Mouse (Mus musculus): Measurements from ENCODE around the gene Tmem201. TPM values are rescaled to one million over a fixed set of nuclear protein-coding genes. Genes with fewer than 3 reads are reported as not detected.

Tmem201 gene
- polyA plus RNA-seq, 1 experiment from 2014 or later: 13.8 TPM

GRCm38 (mm10) chr4:149690828-149691280 lies 47.0 kb downstream of the Tmem201 start:
- H3K9ac ChIP-seq: no peak overlapping the region; the same call in 1 of the 2 replicates
- 31% methylated on average over 8 of the region's 8 CpGs for WGBS (ENCODE audit: insufficient replicate concordance)
- H3K36me3 ChIP-seq: no peaks in the 10 kb centered on the region
- H3K4me1 ChIP-seq: peaks cover 30% of the 10 kb centered on the region
- peak overlapping the region; percentile 42 for H3K4me2 ChIP-seq
- H3K9me3 ChIP-seq (replicated peaks): no peaks in the 10 kb centered on the region
- H3K27ac ChIP-seq: peak overlapping the region; percentile 61
- H3K4me3 ChIP-seq: no peak overlapping the region
- H3K27me3 ChIP-seq (replicated peaks): no peaks in the 10 kb centered on the region
- ATAC-seq: peak; percentile 77

GRCm38 (mm10) chr4:149689822-149690700 lies 47.8 kb downstream of the Tmem201 start:
- no peaks in the 10 kb centered on the region for H3K9me3 ChIP-seq (replicated peaks)
- H3K36me3 ChIP-seq: no peaks in the 10 kb centered on the region
- ATAC-seq: no peak
- 66% methylated on average over 12 of the region's 12 CpGs for WGBS (ENCODE audit: insufficient replicate concordance)
- peak overlapping the region; percentile 61 for H3K27ac ChIP-seq
- H3K4me2 ChIP-seq: peak overlapping the region; percentile 42; the same call in 1 of the 2 replicates
- no peak overlapping the region for H3K4me3 ChIP-seq
- peaks cover 29% of the 10 kb centered on the region for H3K4me1 ChIP-seq
- H3K27me3 ChIP-seq (replicated peaks): no peaks in the 10 kb centered on the region
- no peak overlapping the region for H3K9ac ChIP-seq

DNA sequence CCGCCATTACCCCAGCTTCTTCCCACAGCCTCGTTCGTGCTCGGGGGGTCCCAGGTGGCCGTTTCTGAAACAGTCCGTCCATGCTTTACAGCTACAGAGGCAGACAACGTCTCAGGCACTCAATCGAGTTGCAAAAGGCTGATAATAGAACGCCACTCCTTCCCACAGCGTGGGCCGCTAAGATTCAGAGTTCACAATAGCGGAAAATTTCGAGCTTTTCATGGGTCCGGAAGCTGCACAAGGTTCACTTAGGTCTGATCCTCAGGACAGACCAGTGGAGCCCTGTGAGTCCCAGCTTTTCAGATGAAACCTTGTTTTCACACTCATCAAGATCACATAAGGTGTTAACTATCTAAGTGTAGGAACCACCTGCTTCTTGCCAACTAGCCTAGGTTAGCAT lies 49.0 kb downstream of the Tmem201 start:
- ATAC-seq: no peak
- Histone ChIP-seq H3K4me1 (peaks cover 29% of the 10 kb centered on the region), H3K27me3 (replicated peaks) (no peaks in the 10 kb centered on the region; the same call in 1 of the 2 replicates), H3K4me3 (no peak overlapping the region), H3K9me3 (replicated peaks) (no peaks in the 10 kb centered on the region), H3K9ac (no peak overlapping the region), H3K36me3 (no peaks in the 10 kb centered on the region), H3K27ac (no peak overlapping the region), H3K4me2 (no peak overlapping the region)
- 74% methylated on average over 14 of the region's 14 CpGs for WGBS (ENCODE audit: insufficient replicate concordance)

DNA sequence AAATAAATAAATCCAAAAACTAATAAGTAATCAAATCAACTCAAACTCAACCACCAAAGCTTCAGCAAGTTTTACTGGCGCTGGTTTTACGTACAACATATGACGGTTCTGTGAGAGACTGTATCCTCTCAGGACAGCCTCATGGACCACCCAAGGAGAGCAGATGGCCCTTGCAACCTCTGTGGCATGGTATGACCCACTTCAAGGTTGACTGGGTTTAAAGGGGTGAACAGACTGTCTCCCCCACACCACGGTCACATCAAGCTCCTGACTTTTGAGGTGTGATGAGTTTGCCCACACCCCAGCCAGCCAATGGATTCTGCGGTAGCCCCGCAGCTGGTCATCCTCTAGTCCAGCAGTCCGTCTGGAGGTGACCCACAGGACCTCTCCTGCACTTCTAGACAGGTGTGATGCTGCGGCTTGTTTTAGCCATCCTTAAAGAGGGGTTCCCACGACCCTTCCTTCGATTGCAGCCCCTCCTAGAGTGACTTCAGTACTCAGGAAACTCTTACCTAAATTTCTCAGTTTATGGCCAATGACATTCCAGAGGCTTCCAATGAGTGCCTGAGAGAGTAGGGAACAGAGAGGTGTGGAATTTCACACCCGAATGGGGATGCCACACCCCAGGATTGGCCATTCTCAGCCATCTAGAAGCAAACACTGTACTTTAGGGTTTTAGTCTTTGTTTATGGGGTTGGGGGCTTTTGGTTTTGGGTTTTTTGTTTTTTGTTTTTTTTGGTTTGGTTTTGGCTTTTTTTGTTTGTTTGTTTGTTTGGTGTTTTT lies 52.8 kb downstream of the Tmem201 start:
- Histone ChIP-seq H3K9ac (no peak overlapping the region), H3K27me3 (replicated peaks) (no peaks in the 10 kb centered on the region; the same call in 1 of the 2 replicates), H3K4me1 (peaks cover 1% of the 10 kb centered on the region), H3K36me3 (no peaks in the 10 kb centered on the region), H3K4me3 (no peak overlapping the region), H3K27ac (no peak overlapping the region), H3K9me3 (replicated peaks) (no peaks in the 10 kb centered on the region), H3K4me2 (no peak overlapping the region)
- no peak for ATAC-seq
- 70% methylated on average over 11 of the region's 11 CpGs for WGBS (ENCODE audit: insufficient replicate concordance)

DNA sequence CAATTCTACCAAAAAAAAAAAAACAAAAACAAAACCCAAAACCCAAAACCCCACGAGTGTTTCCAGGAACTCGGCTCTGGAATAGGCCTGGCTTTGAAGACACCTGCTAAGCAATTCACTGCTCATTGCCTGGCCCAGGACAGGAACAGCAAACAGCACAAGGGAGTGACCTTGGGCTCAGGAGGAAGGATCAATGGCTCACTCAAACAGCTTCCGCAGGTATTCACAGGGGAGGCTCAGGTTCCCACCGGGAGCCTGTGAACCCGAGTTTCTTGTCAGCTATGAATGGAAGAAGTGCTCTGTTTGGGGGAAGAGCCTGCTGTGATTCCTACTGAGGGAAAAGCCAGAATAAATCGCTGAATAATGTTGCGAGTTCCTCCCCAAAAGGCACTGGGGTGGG lies 54.0 kb downstream of the Tmem201 start:
- Histone ChIP-seq H3K4me1 (no peaks in the 10 kb centered on the region), H3K4me3 (no peak overlapping the region), H3K9ac (no peak overlapping the region), H3K4me2 (no peak overlapping the region), H3K9me3 (replicated peaks) (no peaks in the 10 kb centered on the region), H3K27ac (no peak overlapping the region), H3K27me3 (replicated peaks) (no peaks in the 10 kb centered on the region; the same call in 1 of the 2 replicates), H3K36me3 (no peaks in the 10 kb centered on the region)
- ATAC-seq: no peak
- 44% methylated on average over 7 of the region's 7 CpGs for WGBS (ENCODE audit: insufficient replicate concordance)

GRCm38 (mm10) chr4:149679056-149679770 lies 58.6 kb downstream of the Tmem201 start:
- Histone ChIP-seq H3K27me3 (replicated peaks) (peaks cover 17% of the 10 kb centered on the region), H3K27ac (no peak overlapping the region), H3K4me1 (peaks cover 19% of the 10 kb centered on the region), H3K36me3 (no peaks in the 10 kb centered on the region), H3K9me3 (replicated peaks) (no peaks in the 10 kb centered on the region), H3K4me2 (no peak overlapping the region), H3K4me3 (no peak overlapping the region), H3K9ac (no peak overlapping the region)
- ATAC-seq: no peak
- WGBS (ENCODE audit: insufficient replicate concordance): 64% methylated on average over 11 of the region's 11 CpGs

GRCm38 (mm10) chr4:149678006-149678405 lies 59.8 kb downstream of the Tmem201 start:
- Histone ChIP-seq H3K9me3 (replicated peaks) (no peaks in the 10 kb centered on the region), H3K4me1 (peaks cover 19% of the 10 kb centered on the region), H3K27me3 (replicated peaks) (peaks cover 23% of the 10 kb centered on the region), H3K4me2 (no peak overlapping the region), H3K36me3 (peaks cover 7% of the 10 kb centered on the region), H3K4me3 (no peak overlapping the region), H3K9ac (no peak overlapping the region), H3K27ac (no peak overlapping the region)
- no peak for ATAC-seq
- WGBS (ENCODE audit: insufficient replicate concordance): 47% methylated on average over 1 of the region's 1 CpGs

DNA sequence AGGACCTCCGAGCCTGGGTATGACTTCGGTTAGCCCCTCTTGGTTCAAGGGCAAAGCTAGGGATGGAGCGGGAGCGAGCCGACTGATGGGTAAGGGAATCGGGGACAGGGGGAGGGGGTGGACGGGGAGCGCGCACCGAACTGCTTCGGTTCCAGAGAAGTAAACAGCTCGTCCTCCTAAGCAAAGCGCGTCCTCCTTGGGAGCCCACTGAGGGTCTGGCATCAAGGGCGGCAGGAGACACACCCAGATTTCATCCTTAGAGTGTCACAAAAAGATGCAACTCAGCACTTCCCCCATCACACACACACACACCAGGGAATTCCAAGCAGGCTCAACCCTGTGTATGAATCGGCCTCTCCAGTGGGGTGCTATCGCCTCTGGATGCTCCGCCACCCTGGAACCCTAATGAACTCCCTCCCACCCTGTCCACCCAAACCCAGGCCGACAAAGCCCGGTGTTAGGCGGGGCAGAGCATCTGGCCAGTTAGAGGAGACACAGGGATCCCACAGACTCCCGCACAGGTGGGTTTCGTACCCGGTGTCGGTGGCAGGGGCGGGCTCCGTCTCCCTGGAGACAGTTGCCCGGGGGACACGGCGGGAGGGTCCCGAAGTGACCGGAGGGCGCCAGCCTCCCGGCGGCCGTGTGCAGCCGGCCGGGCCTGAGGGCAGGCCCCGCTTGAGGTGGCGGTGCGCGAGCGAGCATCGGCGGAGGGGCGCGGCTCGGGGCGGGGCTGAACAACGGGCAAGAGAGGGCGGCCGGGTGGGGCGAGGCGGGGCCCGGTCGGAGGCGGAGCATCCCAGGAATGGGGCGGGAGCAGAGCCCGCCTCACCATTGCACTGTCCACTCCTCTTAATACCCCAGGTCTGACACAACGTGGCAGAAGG lies 62.2 kb downstream of the Tmem201 start:
- H3K9ac ChIP-seq: peak overlapping the region; percentile 60
- no peak overlapping the region for H3K27ac ChIP-seq
- H3K4me2 ChIP-seq: peak overlapping the region; percentile 84
- WGBS (ENCODE audit: insufficient replicate concordance): 13% methylated on average over 59 of the region's 60 CpGs
- H3K4me1 ChIP-seq: peaks cover 19% of the 10 kb centered on the region
- H3K9me3 ChIP-seq (replicated peaks): no peaks in the 10 kb centered on the region
- H3K4me3 ChIP-seq: peak overlapping the region; percentile 57
- H3K27me3 ChIP-seq (replicated peaks): peaks cover 23% of the 10 kb centered on the region
- peak; percentile 95 for ATAC-seq
- H3K36me3 ChIP-seq: peaks cover 24% of the 10 kb centered on the region

GRCm38 (mm10) chr4:149674814-149675377 lies 62.9 kb downstream of the Tmem201 start:
- Histone ChIP-seq H3K4me2 (peak overlapping the region; percentile 84), H3K9me3 (replicated peaks) (no peaks in the 10 kb centered on the region), H3K4me3 (peak overlapping the region; percentile 57), H3K36me3 (peaks cover 24% of the 10 kb centered on the region), H3K27me3 (replicated peaks) (peaks cover 23% of the 10 kb centered on the region), H3K4me1 (peaks cover 19% of the 10 kb centered on the region), H3K9ac (no peak overlapping the region), H3K27ac (no peak overlapping the region)
- ATAC-seq: no peak
- 48% methylated on average over 8 of the region's 8 CpGs for WGBS (ENCODE audit: insufficient replicate concordance)

- Histone ChIP-seq H3K27me3 (replicated peaks) (peaks cover 23% of the 10 kb centered on the region), H3K27ac (no peak overlapping the region), H3K9ac (no peak overlapping the region), H3K9me3 (replicated peaks) (no peaks in the 10 kb centered on the region), H3K4me2 (no peak overlapping the region), H3K4me1 (peaks cover 19% of the 10 kb centered on the region), H3K4me3 (no peak overlapping the region), H3K36me3 (peaks cover 24% of the 10 kb centered on the region)
- WGBS (ENCODE audit: insufficient replicate concordance): 79% methylated on average over 5 of the region's 5 CpGs
- ATAC-seq: no peak
Measured at GRCm38 (mm10) chr4:149672747-149673146, 65.1 kb downstream of the Tmem201 start.

All from liver, embryonic 12.5 days (tissue).